Mouse (Mus musculus): ENCODE data around the gene Robo3.

Robo3 gene

GRCm38 (mm10) chr9:37430582-37430981 is 2.5 kb downstream of the Robo3 start:
- peak; percentile 56 to 84 for DNase-seq (ENCODE audit: low spot score in 2 of 2)

DNA sequence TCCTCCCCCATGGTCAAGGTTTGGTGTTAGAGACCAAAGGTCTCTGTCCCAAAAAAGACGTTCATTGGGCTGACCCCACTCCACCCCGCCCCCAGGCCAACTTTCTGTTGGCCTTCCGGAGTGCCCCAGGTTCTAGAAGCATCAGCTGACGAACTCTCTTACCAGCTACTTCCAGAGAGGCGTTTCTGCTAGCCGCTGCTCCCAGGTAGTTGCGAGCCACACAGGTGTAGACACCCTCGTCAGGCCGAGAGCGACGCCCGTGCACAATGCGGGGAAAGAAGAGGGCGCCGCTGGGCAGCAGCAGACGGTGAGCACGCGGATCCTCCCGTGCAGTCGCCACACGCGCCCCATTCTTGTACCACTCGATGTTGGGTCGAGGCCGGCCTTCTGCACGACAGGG is 3.7 kb downstream of the Robo3 start:
- no peak for DNase-seq (ENCODE audit: low spot score in 2 of 2)

DNA sequence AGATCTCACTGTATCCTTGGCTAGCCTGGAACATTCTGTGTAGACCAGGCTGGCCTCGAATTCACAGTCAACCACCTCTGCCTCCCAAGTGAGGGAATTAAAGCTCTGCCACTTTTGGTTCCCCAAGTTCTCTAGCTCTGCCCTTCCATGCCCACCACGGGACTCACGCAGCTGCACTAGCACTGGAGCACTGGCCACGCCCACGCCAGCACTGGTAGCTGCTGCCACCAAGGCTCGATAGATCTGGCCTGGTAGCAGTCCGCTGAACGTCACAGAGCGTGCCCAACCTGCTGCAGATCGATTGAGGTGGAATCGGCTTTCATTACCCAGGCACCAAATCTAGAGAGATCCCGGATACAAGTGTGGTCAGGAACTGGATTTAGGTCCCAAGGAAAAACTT is 11.8 kb downstream of the Robo3 start:
- peak in 1 of 2 experiments; percentile 59 for DNase-seq (ENCODE audit: low spot score in 2 of 2)

DNA sequence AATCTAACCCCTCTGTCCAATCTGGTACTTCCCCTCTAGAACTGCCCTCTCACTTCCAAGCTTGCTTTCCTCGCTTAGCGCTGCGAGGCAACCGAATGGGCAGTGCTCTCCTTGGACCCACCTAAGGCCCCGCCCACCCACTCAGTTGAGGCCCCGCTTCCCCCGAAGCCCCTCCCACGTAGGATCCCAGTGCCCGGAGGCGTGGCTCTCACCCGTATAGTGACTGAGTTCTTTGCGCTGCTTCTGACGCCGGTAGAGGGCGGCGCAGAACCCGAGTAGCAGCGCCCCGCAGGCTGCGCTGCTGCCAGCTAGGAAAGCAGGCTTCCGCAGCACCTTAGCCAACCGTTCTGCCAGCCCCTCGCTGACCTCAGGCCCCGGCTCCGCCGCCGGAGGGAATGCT is 12.4 kb downstream of the Robo3 start:
- DNase-seq (ENCODE audit: low spot score in 2 of 2): peak; percentile 31 to 78

- DNase-seq (ENCODE audit: low spot score in 2 of 2): no peak
These were observed 14.3 kb downstream of the Robo3 start for GRCm38 (mm10) chr9:37418791-37419190.

DNA sequence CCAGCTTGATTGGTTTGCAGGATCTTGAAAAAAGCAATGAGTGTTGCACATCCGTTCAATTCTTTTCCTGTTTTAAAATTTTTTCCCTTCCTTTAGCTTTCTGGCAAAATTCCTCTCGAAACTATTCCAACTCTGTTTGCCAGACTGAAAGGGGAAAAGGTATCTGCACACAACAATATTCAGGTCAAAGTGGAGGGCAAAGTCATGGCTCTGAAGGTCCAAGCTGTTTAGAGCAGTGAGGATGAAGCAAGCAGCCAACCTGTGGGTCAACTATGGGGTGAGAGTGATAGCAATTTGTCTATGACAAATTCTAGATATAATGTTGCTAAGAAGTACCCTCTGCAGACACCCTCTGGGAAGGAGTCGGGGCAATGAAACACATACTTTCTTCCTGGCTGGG is 18.4 kb downstream of the Robo3 start:
- no peak for DNase-seq (ENCODE audit: low spot score in 2 of 2)

GRCm38 (mm10) chr9:37412989-37413388 is 20.1 kb downstream of the Robo3 start:
- DNase-seq (ENCODE audit: low spot score in 2 of 2): no peak

- DNase-seq (ENCODE audit: low spot score in 2 of 2): no peak
These were observed 23.2 kb downstream of the Robo3 start for GRCm38 (mm10) chr9:37409698-37410445.

- no peak for DNase-seq (ENCODE audit: low spot score in 2 of 2)
These were observed 25.1 kb downstream of the Robo3 start for GRCm38 (mm10) chr9:37407850-37408502.

DNA sequence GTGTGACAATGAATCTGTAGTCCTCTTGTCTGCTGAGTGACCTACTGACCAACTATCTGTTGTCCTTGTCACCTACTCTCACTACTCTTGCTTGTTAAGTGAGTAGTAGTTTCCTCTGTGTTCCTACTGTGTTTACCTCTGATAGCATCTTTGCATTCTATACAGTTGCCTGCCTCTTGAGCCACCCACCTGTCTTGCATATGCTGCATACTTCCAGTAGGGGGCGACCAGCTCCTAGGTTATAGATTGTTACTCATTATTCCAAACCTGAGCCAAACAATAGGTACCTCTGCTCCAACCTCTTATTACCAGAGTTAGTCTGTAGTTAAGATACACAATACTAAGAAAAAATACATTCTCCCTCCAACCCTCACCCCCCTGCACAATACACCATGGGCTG is 26.7 kb downstream of the Robo3 start:
- DNase-seq (ENCODE audit: low spot score in 2 of 2): no peak

GRCm38 (mm10) chr9:37403011-37403410 is 30.0 kb downstream of the Robo3 start:
- no peak for DNase-seq (ENCODE audit: low spot score in 2 of 2)

GRCm38 (mm10) chr9:37402501-37402900 is 30.5 kb downstream of the Robo3 start:
- no peak for DNase-seq (ENCODE audit: low spot score in 2 of 2)

DNA sequence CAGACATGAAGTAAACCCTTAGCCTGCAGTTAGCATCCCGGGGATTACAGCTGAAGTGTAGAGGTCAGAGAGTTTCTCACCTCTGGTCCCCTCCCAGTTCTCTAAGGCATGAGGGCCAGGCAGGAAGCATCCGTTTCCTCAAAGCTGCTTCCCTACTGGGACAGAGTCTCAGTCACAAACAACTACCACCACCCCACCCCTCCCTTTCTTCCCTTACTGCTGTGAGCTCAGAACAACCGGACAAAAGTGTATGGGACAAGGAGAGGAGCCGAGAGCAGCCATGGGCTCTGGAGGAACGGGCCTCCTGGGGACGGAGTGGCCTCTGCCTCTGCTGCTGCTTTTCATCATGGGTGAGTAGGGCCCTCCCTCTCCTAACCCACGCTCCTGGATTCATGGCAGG is 31.2 kb downstream of the Robo3 start, which contains the start of gene Robo4:
Robo4 (plus strand) TSS at position 96 of the 400 bp plus-strand sequence.
- DNase-seq (ENCODE audit: low spot score in 2 of 2): no peak

- DNase-seq (ENCODE audit: low spot score in 2 of 2): no peak
These were observed 32.5 kb downstream of the Robo3 start for GRCm38 (mm10) chr9:37400585-37400984.

DNA sequence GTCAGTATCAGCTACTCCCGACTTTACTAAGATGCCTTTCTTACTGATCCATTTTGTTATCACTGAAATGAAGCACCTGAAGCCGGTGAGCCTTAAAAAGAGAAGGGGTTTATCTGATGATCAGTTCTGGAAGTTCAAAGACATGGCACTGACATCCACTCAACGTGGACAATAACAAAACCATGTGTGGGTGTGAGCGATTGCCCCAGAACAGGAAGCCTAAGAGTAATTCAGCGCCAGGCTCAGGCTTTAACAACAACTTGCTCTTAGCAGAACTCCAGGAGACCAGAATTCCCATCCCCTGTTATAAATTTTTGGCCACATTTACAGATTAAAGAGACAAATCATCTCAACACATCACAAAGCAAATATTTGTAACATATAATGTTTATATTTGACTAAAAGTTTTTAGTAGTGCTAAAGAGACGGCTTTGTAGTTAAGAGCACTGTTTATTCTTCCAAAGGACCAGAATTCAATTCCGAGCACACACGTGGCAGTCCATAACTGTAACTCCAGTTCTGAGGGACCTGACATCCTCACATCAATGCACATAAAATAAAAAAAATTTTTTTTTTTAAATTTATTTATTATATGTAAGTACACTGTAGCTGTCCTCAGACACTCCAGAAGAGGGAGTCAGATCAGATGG is 39.4 kb downstream of the Robo3 start:
- DNase-seq (ENCODE audit: low spot score in 2 of 2): no peak

- no peak for DNase-seq (ENCODE audit: low spot score in 2 of 2)
These were observed 41.0 kb downstream of the Robo3 start for GRCm38 (mm10) chr9:37392071-37392470.

GRCm38 (mm10) chr9:37390891-37391290 is 42.2 kb downstream of the Robo3 start:
- no peak for DNase-seq (ENCODE audit: low spot score in 2 of 2)

DNA sequence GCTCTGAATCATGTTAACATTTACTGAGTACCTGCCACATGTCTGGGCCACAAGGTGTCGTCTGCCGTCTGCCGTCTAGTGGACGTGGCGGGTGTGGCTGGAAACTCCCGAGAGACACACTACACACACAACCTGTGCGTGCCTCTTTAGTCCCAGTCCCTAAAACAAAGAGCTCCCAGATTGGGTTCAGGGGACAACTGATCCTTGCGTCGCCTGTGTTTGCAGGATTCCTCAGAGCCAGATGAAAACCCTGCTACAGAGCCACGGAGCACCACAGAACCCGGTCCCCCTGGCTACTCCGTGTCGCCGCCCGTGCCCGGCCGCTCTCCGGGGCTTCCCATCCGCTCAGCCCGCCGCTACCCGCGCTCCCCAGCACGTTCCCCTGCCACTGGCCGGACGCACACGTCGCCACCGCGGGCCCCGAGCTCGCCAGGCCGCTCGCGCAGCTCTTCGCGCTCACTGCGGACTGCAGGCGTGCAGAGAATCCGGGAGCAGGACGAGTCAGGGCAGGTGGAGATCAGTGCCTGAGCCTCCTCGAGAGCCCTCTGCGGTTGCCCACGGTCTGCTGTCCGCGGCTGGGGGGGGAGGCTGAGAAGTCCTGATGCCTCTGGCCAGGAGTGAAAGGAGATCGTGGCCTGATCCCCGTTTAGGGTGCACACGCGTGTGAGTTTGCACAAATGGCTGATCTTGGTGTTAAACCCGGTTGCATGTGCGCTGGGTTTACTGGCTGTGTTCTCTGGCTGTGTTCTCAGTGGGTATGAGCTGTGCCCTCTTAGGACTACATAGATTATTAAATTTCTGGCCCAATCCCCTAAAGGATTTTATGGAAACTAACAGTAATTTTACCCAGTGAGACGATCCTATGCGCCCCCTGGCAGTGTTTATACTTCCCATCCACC is 48.5 kb downstream of the Robo3 start:
- peak in 1 of 2 experiments; percentile 25 for DNase-seq (ENCODE audit: low spot score in 2 of 2)

DNA sequence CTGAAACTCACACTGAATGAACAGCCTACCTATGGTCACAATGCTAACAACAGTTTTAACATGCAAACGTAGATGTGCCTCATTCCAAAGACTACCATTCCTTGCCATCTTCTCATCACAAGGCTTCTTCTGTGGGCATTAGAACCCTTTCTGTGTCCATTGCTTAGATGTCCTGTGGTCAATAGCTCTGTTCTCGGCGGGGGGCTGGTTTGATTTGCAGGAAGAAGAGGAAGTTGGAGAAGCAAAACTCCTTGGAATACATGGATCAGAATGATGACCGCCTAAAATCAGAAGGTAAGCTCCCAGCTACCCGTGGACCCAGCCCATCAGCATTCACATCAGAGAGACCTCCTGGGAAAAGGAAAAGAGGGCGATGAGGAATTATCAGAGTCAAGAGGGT is 49.9 kb downstream of the Robo3 start:
- no peak for DNase-seq (ENCODE audit: low spot score in 2 of 2)

DNA sequence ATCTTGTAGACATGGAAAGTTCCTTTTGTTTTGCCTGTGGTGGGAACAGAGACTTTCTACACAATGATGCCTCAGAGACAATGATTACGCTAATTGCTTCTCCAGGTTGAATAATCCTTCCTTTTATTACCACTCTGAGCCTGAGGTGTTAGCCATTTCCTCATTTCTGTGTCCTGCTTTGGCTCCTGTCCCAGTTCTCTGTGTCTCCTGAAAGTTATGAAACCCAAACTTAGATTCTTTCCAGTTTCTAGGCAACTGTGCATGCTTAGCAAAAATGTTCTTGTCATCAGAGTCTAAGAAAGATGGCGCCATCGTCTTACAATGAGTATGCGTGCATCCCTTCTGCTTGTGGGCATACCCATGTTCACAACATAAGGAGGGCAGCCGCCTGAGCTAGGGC is 57.3 kb downstream of the Robo3 start:
- no peak for DNase-seq (ENCODE audit: low spot score in 2 of 2)

- DNase-seq (ENCODE audit: low spot score in 2 of 2): no peak
These were observed 61.7 kb downstream of the Robo3 start for GRCm38 (mm10) chr9:37371232-37371801.
